Mouse (Mus musculus) spleen, adult 18-20 months (tissue): ENCODE measurements around the gene Cpsf2.

ENCODE experiments used
- DNase-seq, 2 experiments: peaks; one replicate each; pipeline ENCODE4 v3.0.0; 2022; ENCODE audit warnings: mixed read lengths in 2 of 2

Cpsf2 gene

GRCm38 (mm10) chr12:101981559-101981958 lies 5.8 kb downstream of the Cpsf2 start:
- DNase-seq: no peak

- no peak for DNase-seq
Measured at GRCm38 (mm10) chr12:101982977-101983376, 7.2 kb downstream of the Cpsf2 start.

DNA sequence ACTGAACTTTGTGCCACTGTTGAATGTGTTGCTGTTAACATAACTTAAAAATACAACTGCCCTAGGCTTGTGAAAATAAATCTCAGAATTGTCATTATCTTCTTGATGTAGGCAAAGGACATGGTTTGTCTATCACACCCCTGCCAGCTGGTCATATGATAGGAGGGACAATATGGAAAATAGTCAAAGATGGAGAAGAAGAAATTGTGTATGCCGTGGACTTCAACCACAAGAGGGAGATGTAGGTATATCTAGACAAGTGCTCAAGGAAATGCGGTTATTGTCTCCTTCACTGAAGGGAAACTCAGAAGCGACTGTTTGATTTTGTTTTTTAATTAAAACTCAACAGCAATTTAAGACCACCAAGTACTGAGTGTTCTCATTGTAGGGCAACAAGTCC lies 9.3 kb downstream of the Cpsf2 start:
- DNase-seq: no peak

- no peak for DNase-seq
Measured at GRCm38 (mm10) chr12:101987659-101988058, 11.9 kb downstream of the Cpsf2 start.

- DNase-seq: no peak
Measured at GRCm38 (mm10) chr12:101994576-101995467, 19.0 kb downstream of the Cpsf2 start.

DNA sequence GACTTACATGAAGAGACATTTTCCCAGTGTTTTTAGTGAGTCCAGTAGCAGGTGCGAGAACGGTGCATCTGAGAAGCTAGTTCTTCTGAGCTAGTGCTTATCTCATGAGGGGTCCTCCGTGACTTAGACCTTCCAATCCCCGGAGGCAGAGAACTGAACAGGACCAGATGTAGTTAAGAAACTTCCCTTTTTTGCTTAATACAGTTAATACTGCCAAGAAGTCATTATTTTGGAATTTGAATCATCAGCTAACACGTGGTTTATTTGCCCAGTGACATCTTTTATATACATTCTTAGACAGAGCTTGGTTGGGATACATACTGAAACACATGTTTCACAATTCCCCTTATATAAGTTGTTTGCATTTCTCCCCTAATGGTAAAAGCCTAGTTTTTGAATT lies 23.1 kb downstream of the Cpsf2 start:
- no peak for DNase-seq

DNA sequence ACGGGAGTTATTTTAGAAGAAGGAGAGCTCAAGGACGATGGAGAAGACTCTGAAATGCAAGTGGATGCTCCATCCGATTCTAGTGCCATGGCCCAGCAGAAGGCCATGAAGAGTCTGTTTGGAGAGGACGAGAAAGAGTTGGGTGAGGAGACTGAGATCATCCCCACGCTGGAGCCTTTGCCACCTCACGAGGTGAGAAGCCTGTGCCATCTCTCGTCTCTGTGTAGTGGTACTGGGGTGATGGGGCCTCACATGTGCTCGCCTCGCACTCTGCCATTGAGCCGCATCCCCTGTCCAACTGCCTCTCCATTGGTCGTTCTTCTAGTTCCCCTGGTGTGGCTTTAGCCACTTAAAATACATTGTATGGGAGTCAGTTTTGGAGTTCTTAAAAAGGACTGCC lies 25.0 kb downstream of the Cpsf2 start:
- no peak for DNase-seq

- DNase-seq: no peak
Measured at GRCm38 (mm10) chr12:102008111-102008977, 32.6 kb downstream of the Cpsf2 start.

- DNase-seq: no peak
Measured at GRCm38 (mm10) chr12:102009551-102009950, 33.8 kb downstream of the Cpsf2 start.

DNA sequence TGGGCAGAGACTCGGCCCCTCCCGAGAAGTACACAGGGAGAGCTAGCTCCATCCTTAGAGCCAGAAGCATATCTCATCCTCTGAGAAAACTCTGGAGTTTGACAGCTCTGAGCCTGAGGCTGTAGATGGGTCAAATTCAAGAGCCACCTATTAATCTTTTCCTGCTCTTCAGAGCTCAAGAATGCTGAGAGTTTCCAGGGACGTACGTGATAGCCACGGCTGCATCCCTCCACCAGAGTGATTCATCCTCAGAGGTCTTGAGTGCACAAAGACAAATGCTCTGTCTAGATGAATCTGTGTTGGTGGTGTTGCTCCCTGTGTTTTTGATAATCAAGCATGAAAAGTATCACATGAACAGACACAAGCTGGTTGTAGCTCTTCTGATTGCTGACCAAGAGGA lies 38.6 kb downstream of the Cpsf2 start:
- no peak for DNase-seq

DNA sequence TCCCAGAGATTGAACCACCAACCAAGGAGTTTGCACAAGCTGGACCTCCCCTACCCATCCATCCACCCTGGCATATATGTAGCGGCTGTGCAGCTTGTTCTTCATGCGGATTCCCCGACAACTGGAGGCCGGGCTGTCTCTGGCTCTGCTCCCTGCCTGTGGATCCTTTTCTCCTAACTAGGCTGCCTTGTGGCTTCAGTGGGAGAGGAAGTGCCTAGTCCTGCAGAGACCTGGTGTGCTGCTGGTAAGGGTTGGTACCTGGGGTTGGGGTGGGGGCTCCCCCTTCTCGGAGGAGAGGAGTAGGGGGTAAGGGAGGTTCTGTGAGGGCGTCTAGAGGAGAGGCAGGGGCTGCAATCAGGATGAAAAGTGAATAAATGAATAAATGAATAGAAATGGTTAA lies 39.3 kb downstream of the Cpsf2 start:
- no peak for DNase-seq

GRCm38 (mm10) chr12:102021923-102022322 lies 46.1 kb downstream of the Cpsf2 start:
- no peak for DNase-seq

- no peak for DNase-seq
Measured at GRCm38 (mm10) chr12:102029184-102029583, 53.4 kb downstream of the Cpsf2 start.

DNA sequence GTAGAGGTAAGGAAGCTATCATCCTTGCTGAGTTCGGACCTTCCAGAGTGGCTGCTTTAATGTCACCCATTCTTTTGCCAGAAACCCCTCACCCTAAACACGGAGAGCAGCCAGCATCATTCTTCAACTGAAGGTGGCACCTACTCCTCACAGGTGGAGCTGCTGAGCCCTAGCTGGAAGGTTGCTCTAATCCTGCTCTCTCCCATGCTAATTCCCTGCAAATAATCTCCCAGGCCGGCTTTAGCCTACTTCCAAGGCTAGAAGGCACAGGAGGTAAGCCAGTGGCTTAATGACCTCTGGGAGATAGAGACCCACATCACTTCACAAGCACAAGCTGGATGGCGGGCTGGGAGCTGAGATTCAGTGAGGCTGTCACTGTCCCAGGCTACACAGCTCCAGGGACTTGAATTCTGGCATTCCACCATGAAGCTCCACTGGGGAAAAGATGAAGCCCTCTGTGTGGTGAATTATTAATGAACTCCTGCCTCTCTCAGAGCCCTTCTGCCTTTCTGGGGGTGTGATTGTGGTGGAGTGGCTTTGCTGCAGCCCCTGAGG lies 54.2 kb downstream of the Cpsf2 start:
- DNase-seq: no peak

DNA sequence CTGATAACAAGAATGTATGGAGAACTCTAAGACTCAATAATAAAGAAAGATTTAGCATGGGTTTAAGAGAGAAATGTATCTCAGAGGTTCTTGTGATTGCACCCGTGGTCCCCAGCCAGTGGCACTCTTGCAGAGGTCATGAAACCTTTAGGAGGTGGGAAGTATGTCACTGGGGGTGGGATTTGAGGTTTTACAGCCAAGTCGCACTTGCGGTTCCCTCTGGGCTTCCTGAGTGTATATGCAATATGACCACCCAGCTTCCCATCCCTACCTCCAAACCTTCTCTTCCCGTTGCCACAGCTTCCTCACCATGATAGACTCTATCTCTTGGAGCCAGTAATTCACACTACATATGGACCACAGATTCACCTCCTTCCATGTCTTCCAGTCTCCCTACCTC lies 59.1 kb downstream of the Cpsf2 start:
- no peak for DNase-seq

DNA sequence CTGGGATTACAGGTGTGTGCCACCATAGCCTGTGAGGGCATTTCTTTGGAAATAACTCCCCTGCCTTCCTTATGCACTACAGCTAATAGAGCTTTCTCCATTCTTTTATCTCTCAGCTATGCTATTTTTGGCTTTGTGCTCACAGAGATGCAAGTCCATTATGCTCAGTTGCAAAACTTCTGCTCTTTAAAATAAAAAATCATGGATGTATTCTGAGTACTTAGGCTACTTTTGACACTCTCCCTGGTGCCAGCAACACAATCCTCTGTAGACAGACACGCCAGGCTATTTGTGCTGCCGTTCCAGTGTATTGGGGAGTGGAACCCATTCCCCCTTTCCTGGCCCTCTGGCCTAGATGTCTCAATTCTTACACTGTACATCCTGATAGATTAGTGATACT lies 64.1 kb downstream of the Cpsf2 start:
- no peak for DNase-seq

DNA sequence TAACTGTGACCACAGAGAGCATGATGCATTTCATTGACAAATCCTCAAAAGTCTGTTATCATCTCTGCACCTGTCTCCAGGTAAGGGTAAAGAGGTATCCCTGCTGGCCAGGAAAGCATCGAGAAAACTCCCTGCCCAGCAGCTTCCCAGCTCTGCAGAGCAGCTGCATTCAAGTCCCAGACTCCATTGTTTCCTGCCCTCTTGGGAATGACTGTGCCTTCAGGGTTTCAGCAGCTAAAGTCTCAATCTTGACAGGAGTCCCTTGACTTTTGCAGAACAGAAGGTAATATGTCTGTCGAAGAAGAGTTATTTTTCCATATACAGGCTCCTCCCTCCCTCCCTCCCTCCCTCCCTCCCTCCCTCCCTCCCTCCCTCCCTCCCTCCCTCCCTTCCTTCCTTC lies 65.9 kb downstream of the Cpsf2 start:
- DNase-seq: no peak

DNA sequence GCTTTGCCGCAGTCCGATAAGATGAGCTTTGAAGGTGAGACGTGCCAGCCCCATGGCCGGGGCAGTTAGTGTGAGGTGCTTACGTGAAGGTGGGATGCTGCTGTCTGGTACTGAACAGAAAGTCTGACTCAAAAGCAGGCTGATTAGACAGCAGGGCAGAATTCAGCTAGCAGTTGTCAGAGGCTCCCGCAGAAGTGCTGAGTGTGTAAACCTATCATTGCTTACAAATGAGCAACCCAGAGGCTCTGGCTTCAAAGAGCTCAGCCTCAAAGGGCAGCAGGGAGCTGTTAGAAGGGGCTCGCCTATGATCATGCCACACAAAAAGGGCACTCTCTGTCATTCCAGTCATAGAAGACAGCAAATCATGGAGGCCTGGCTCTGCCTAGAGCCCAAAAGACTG lies 66.5 kb downstream of the Cpsf2 start:
- no peak for DNase-seq

DNA sequence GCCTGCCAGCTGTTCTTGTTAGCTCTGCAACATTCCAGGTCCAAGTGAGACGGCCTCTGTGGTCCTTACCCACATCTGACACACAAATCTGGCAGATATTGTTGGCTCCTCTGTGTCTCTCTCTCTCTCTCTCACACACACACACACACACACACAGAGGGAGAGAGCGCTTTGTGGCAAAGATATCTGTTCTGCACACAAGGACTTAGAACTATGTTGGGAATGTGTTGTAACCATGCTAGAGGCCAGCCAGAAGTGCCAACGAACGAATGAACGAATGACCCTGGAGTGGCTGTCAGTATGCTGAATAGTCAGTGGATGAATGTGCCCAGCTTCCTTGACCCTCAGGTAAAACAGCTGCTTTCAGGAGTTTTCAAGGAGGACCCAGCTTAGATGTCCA lies 68.1 kb downstream of the Cpsf2 start:
- no peak for DNase-seq

GRCm38 (mm10) chr12:102054155-102054554 lies 78.4 kb downstream of the Cpsf2 start:
- no peak for DNase-seq

GRCm38 (mm10) chr12:102055758-102056157 lies 80.0 kb downstream of the Cpsf2 start:
- DNase-seq: no peak
